Mouse (Mus musculus): ENCODE results near the gene Nipbl. TPM values are rescaled to one million over a fixed set of nuclear protein-coding genes. Genes with fewer than 3 reads are reported as not detected.
"Not testable (repeated sequence)": the region's sequence is repeated elsewhere in the genome, so short reads cannot be mapped to it uniquely, and the experiment has no call there.

The Nipbl gene
- total RNA-seq, 2 experiments from 2014 or later = 23.5 to 34.2 TPM

DNA sequence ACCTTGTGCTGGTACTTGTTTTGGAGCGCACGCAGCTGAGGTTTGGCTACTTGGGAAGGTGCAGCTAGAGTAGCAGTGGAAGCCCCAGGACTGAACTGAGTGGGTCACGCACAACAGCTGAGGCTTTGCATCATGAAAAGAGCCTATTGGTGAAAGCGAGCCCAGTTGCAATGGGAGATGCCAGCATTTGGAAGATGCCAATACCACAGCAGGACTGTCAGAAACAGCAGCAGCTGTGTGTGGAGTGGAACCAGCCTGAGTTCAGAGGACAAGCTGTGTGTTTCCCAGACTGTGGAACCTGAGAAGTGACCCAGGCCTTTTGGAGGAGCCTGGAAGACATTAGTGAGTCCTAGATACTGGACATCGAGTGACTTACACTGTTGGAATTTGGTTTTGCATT, 122.8 kb downstream of the Nipbl start:
- no peak for DNase-seq (ENCODE audit: low spot score in 2 of 2)
- intact Hi-C loops (cut with DNase I) = no loop called here

DNA sequence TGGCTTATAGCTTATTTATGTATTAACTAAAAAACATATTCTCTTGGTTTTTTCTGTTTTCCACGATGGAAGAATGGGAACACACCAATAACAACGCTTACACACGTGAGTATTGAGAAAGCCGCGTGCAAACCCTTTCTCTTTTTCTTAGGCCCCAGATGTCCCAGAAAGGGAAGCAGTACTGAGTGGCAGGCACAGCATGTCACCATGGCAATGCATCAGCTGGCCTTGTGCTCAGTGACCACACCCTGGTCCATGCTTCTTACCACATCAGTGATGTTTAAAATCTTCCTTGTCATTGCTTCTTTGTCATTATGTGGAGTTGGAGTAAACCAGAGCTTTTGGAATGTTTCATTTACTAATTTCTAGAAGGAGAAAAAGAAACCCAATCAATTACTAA, 125.1 kb downstream of the Nipbl start:
- intact Hi-C loops (cut with DNase I) = loop anchor here (10.0 kb wide), 1 partner anchor 194 kb away; no protein-coding TSS in a partner anchor
- no peak for DNase-seq (ENCODE audit: low spot score in 2 of 2)

DNA sequence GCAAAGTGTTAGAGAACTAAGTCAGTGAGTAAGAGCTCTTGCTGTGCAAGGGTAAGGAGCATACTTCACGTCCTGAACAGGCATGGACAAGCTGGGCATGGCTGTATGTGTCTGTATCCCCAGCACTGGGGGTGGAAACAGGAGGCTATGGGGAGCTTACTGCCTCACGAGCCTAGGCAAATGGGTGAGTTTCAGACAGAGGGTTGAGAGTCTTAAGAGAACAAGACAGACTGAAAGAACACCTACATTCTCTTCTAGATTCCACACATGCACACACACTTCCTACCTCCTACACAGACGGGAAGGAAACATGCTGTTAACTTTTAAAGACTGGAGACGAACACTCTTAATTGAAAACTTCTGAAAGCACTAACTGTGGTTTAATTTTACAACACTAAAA, 126.9 kb downstream of the Nipbl start:
- peak in 1 of 2 experiments; percentile 32 for DNase-seq (ENCODE audit: low spot score in 2 of 2)
- intact Hi-C loops (cut with DNase I) = loop anchor here (10.0 kb wide), 1 partner anchor 193 kb away; no protein-coding TSS in a partner anchor

DNA sequence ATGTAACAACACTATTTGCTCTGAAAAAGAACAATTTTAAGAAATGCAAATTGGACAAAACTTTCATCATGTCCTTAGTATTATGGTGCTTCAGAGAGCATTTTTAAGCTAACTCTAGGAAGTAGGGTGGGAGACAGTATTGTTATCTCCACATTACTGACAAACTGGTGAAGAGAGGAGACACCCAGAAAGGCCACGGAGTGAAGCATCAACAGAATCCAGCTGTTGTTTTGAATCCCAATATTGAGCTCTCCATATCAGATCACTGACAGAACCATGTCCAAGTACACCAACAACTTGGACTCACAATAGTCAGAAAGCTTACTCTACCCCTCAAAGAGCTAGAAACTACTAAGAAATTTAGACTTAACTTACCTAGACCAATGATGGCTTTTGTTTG, 138.8 kb downstream of the Nipbl start:
- intact Hi-C loops (cut with DNase I) = no loop called here
- DNase-seq (ENCODE audit: low spot score in 2 of 2) = no peak

DNA sequence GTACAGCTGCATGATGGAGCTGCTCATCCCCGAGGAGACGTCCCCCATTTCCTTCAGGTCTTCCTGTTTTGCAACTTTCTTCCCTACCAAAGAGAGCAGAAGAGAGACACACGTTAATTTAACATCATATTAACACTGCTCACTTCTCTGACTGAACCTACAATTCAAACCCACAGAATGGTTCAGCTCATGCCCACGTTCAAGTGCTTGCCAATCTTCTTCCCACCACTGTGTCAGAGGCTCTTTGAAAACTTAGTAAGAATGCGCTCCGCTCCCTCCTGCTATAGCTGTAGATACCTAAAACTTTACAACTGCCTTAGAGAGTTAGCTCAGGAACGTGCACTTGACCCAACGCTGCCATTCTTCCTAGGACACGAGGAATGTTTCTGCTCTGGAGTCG, 141.3 kb downstream of the Nipbl start:
- intact Hi-C loops (cut with DNase I) = no loop called here
- no peak for DNase-seq (ENCODE audit: low spot score in 2 of 2)

DNA sequence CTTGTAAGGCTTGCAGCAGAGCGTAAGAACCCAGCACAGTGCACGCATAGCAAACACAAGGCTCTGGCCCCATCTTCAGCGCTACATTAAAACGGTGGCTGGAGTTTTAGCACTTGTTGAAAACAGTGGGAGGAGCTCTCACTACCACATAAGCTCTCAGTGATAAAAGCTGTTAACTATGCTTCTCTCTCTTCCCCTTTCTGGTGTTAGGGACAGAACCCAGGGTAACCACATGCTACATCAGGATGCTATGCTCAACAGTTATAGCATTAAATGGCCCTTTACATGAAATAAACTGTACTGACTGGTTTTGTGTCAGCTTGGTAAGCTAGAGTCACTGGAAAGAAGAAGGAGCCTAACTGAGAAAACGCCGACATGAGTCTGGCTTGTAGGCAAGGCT, 150.1 kb downstream of the Nipbl start:
- intact Hi-C loops (cut with DNase I) = no loop called here

DNA sequence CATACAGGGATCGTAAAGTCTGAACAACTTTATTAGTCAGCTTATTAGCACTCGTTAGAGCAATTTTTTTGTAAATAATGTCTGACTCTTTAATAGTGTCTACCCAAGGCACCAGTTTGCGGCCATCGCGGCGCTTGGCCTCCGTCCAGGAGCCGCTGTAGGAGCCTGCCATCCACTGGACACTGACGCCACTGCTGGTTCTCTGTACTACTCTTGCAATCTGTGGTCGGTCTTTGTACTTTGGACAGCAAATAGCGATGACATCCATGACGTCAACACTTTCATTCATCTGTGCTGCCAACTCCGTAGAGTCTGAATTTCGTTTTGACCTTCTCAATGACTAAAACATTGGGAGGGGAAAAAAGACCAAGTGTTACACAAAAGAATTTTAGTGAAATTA, 153.0 kb downstream of the Nipbl start:
- intact Hi-C loops (cut with DNase I) = no loop called here
- no peak for DNase-seq (ENCODE audit: low spot score in 2 of 2)

More for the DNA sequence above, 150.1 kb downstream of the Nipbl start:
- no peak for DNase-seq (ENCODE audit: low spot score in 2 of 2)

DNA sequence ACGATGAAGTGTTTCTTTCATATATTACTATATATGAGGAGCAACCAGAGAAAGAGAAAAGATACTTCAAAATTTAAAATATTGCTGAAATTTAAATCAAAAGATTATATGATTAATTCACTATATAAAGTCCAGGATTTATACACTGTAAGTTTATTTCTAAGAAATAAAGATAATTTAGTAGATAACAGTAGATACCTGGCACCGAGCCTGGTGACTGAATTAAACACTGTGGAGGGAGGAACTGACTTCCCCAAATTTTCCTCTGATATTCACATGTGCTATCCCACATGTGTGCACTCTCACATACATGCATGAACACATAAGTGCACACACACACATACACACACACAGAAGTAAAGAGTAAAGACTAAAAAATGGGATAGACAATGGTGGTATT, 162.1 kb downstream of the Nipbl start:
- intact Hi-C loops (cut with DNase I) = no loop called here
- DNase-seq (ENCODE audit: low spot score in 2 of 2) = no peak

DNA sequence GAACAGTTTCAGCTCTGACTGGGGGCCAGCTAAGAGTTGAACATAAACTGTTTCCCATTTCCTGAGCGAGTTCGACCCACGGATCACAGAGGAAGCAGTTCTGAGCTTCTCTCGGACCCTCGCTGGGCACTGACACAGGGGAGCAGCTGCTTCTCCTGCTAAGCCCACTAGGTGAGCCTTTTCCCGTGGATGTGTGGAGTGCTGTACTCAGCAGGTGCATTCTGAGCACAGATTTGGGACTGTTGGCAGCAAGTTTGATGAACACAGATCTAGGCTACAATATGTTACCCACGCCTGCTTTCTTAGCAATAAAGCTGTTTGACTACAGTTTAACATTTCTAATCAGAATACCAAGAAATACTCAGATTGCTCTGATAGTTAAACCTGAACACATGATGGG, 162.6 kb downstream of the Nipbl start:
- intact Hi-C loops (cut with DNase I) = no loop called here
- DNase-seq (ENCODE audit: low spot score in 2 of 2) = no peak

DNA sequence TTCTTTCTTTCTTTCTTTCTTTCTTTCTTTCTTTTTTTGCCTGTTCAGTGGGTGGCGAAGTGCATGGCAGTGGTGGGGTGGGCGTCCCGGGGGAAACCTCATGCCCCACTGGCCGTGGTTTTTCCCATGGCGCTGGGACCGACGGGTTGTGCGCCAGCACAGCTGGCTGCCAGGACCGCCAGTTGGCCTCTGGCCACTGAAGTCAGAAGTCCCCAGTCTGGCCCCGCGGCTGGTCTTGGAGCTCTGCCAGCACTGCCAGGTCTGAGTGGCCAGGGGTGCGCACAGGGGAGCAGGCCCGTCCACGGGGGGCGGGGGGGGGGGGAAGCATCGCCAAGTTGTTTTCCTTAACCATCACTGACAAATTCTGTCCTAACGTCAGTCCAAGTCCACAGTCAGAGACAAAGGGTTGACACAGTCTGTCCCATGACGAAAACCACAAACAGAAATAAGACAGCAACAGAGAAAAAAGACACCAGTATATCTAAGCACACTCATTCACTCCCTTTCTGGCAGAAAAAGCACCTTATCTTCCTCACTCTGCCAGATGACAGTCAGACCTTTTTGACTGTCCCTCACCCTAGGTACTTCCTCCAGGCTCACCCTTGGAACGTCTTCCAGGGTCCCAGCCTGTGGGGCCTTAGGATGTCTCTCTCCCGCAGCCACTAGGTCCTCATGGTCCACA, 164.2 kb downstream of the Nipbl start:
- no peak for DNase-seq (ENCODE audit: low spot score in 2 of 2)
- intact Hi-C loops (cut with DNase I) = no loop called here

DNA sequence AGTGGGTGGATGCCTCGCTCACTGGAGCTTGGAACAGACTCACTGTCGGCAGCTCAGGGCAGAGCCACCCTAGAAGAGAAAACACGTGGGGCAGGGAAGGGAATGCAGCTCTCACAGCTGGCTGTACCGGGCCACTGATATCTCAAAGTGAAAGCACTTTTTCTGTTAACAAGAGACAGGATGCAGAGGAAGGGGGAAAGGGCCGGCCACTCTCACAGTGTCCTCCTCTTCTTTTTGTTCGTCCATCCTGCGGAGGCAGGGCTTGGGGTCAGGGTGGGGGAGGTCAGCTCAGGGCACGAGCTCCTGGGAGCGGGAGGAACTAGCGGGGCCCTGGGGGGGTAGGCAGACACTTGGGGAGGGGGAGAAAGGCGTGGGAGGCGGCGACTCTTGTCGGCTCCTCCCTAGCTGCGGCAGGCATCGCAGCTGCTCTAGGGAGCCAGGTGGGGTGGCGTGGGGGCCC, 164.9 kb downstream of the Nipbl start:
- DNase-seq (ENCODE audit: low spot score in 2 of 2) = no peak
- intact Hi-C loops (cut with DNase I) = no loop called here

DNA sequence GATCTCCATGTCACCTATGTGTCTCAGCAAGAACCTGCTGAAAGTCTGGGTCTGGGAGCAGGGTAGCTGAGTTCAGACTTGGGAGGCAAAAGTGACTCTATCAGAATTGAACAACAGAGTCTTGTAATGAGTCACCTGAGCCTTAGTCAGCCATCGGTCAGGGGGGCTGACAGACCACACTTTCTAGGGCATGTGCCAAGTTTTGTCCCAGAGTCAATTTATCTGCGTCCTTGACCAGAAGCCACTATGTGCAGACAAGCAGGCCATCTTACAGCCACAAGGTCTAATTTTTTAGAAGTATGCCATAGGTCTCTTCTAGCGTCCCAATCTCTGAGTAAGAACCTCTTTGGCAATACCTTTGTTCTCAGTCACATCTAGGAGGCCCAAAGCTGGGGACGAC, 166.3 kb downstream of the Nipbl start:
- DNase-seq (ENCODE audit: low spot score in 2 of 2); intact Hi-C loops (cut with DNase I): not testable (repeated sequence)

DNA sequence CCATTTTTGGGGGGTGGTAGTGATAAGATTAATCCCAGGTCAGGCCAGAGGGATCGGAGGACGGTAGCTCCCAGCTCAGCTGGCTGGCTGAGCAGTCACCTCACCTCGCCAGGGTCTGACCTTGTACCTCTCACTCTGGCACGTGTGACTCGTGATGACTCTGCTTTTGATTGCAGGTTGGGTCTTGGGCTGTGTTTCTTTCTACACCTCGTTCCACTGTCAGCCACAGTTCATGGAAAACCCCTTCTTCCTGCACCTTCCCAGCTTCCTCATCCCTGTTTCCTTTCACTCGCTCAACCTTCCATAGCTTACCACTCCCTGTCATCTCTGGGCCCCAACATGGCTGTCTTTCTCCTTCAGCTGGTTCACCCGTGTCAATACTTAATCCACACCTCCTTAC, 172.3 kb downstream of the Nipbl start:
- intact Hi-C loops (cut with DNase I) = no loop called here
- no peak for DNase-seq (ENCODE audit: low spot score in 2 of 2)

DNA sequence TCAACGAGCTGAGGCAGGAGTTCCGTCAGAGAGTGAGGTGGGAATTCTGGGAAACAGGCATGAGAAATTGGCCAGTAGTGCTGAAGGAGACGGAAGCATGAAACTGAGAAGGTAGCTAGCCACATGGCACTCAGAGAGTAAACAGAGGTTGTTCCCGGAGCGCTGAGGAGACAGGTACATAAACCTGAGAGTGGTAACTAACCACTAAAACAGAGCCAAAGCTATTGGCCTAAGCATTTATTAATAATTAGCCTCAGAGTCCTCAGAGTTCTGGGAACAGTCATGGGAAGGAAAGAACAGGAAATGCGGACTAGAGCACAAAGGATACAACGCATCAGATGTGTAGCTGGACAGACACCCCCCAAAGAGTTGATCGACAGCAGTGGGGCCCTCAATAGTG, 176.0 kb downstream of the Nipbl start:
- intact Hi-C loops (cut with DNase I) = no loop called here
- DNase-seq (ENCODE audit: low spot score in 2 of 2) = no peak

DNA sequence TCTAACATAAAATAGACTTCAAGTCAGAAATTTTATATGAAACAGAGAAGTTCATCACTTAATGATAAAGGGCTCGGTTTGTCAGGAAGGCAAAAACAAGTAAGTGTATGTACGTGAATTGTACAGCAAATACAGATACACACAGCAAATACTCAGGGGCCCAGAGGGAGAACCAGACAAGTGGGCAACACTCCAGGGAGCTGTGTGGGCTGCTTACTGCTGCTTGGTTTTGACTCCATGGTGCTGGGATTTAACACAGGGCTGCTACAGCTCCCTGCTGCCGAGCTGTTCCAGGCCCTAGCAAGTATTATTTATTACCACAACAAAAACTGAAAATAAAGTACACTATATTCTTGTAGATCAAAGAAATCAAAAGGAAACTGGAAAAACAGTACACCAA, 177.1 kb downstream of the Nipbl start:
- no peak for DNase-seq (ENCODE audit: low spot score in 2 of 2)
- intact Hi-C loops (cut with DNase I) = no loop called here

DNA sequence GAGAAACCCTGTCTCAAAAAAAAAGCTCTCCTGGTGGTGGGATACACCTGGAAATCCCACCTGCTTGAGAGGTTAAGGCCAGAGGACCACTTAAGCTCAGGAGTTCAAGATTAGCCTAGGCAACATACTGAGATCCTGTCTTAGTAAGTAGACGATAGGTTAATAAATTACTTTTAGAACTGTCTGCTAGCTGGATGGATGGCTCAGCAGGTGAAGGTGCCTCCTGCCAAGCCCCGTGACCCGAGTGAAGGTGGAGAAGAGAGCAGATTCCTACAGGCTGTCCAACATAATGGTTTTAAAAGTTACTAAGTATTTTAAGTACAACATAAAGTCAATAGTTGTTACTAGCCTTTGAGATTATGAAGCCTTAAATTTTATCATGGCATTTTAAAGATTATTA, 178.3 kb downstream of the Nipbl start:
- no peak for DNase-seq (ENCODE audit: low spot score in 2 of 2)
- intact Hi-C loops (cut with DNase I) = no loop called here

Other genes with a start within 250 kb of the Nipbl start
- not detected for gene Gm2310, start 75.5 kb upstream of the Nipbl start, total RNA-seq (2021)